Mouse (Mus musculus): ENCODE results near the gene Donson. TPM values are rescaled to one million over a fixed set of nuclear protein-coding genes. Genes with fewer than 3 reads are reported as not detected.
"Not testable (repeated sequence)": the region's sequence is repeated elsewhere in the genome, so short reads cannot be mapped to it uniquely, and the experiment has no call there.

Donson gene
- polyA plus RNA-seq, 1 experiment from 2014 or later, result 19.2 TPM

GRCm38 (mm10) chr16:91649246-91649645, 39.3 kb downstream of the Donson start:
- ATAC-seq, result no peak
- Histone ChIP-seq H3K4me3 (ENCODE audit: low read depth, low read length) (peak overlapping the region; percentile 28), H3K9me3 (replicated peaks; ENCODE audit: control insufficient read depth, low read length, poor library complexity, severe bottlenecking) (no peaks in the 10 kb centered on the region), H3K4me2 (ENCODE audit: low read length) (peak overlapping the region; percentile 61), H3K27me3 (ENCODE audit: control insufficient read depth, insufficient read depth, low read depth, low read length) (no peaks in the 10 kb centered on the region), H3K27ac (ENCODE audit: low read length) (no peak overlapping the region), H3K9ac (ENCODE audit: low read depth, low read length) (peak overlapping the region; percentile 55), H3K4me1 (ENCODE audit: control insufficient read depth, insufficient read depth, low read length) (peaks cover 22% of the 10 kb centered on the region), H3K36me3 (ENCODE audit: control insufficient read depth, insufficient read depth, low read length) (peaks cover 7% of the 10 kb centered on the region)
- 57% methylated on average over 3 of the region's 3 CpGs for WGBS

- no peaks in the 10 kb centered on the region for H3K27me3 ChIP-seq (ENCODE audit: control insufficient read depth, insufficient read depth, low read depth, low read length)
- WGBS, result under 1% methylated on average over 25 of the region's 25 CpGs
- H3K27ac ChIP-seq (ENCODE audit: low read length), result peak overlapping the region; percentile 96
- H3K9ac ChIP-seq (ENCODE audit: low read depth, low read length), result peak overlapping the region; percentile 86
- peaks cover 7% of the 10 kb centered on the region for H3K36me3 ChIP-seq (ENCODE audit: control insufficient read depth, insufficient read depth, low read length)
- peak overlapping the region; percentile 86 for H3K4me3 ChIP-seq (ENCODE audit: low read depth, low read length)
- no peaks in the 10 kb centered on the region for H3K9me3 ChIP-seq (replicated peaks; ENCODE audit: control insufficient read depth, low read length, poor library complexity, severe bottlenecking)
- H3K4me1 ChIP-seq (ENCODE audit: control insufficient read depth, insufficient read depth, low read length), result peaks cover 22% of the 10 kb centered on the region
- peak overlapping the region; percentile 69 for H3K4me2 ChIP-seq (ENCODE audit: low read length)
- ATAC-seq, result peak; percentile 63
These were observed 40.4 kb downstream of the Donson start for GRCm38 (mm10) chr16:91648220-91648550.

DNA sequence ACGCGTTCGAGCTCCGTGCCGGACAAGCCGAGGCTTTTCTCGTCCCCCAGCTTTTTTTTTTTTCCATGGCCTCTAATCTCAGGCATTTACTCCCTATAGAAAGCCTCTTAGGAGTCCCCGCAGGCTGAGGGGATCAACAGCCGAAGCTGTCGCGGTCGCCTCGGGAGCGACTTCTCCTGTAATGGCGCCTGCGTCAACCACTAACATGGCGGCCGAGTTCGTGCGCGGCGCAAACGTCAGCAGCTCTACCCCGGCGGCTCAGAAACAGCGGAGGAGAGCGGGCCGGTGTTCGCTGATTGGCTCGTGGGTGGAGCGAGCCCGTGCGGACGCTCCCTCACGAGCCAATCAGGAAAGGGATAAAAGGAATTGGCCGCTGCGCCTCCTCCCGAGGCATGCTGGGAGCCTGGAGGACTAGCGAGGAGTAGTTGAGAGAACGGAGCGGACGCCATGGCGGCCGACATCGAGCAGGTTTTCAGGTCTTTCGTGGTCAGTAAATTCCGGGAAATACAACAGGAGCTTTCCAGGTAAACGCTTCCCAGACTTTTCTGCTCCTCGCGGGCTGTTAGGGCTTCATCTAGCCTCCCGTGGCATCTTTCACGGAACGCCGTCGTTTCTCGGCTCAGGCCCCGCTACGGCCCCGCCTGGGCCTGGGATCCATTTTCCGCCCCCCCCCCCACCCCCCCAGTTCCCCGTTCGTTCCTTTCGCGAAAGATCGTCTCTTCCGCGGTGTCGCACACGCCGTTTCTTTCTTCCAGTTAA, 40.9 kb downstream of the Donson start, which contains the start of gene Son:
Gene Son (plus strand): TSS at position 46 of the 759 bp plus-strand sequence.
- H3K36me3 ChIP-seq (ENCODE audit: control insufficient read depth, insufficient read depth, low read length), result peaks cover 7% of the 10 kb centered on the region
- peak within 1 kb of the TSS; percentile 69 for H3K4me2 ChIP-seq (ENCODE audit: low read length)
- peaks cover 22% of the 10 kb centered on the region for H3K4me1 ChIP-seq (ENCODE audit: control insufficient read depth, insufficient read depth, low read length)
- WGBS, result under 1% methylated on average over 67 of the region's 70 CpGs
- H3K27me3 ChIP-seq (ENCODE audit: control insufficient read depth, insufficient read depth, low read depth, low read length), result no peaks in the 10 kb centered on the region
- H3K27ac ChIP-seq (ENCODE audit: low read length), result peak within 1 kb of the TSS; percentile 96
- no peaks in the 10 kb centered on the region for H3K9me3 ChIP-seq (replicated peaks; ENCODE audit: control insufficient read depth, low read length, poor library complexity, severe bottlenecking)
- ATAC-seq, result peak; percentile 98
- H3K4me3 ChIP-seq (ENCODE audit: low read depth, low read length), result peak within 1 kb of the TSS; percentile 86
- H3K9ac ChIP-seq (ENCODE audit: low read depth, low read length), result peak within 1 kb of the TSS; percentile 86

GRCm38 (mm10) chr16:91646681-91647419, 41.7 kb downstream of the Donson start, which contains the start of gene Gart:
Gene Gart (minus strand): TSS chr16:91646952.
- Histone ChIP-seq H3K4me3 (ENCODE audit: low read depth, low read length) (peak within 1 kb of the TSS; percentile 86), H3K9ac (ENCODE audit: low read depth, low read length) (peak within 1 kb of the TSS; percentile 86), H3K36me3 (ENCODE audit: control insufficient read depth, insufficient read depth, low read length) (peaks cover under 1% of the 10 kb centered on the region; the same call in 1 of the 2 replicates), H3K9me3 (replicated peaks; ENCODE audit: control insufficient read depth, low read length, poor library complexity, severe bottlenecking) (no peaks in the 10 kb centered on the region), H3K27ac (ENCODE audit: low read length) (peak within 1 kb of the TSS; percentile 96), H3K4me1 (ENCODE audit: control insufficient read depth, insufficient read depth, low read length) (peaks cover 20% of the 10 kb centered on the region), H3K27me3 (ENCODE audit: control insufficient read depth, insufficient read depth, low read depth, low read length) (no peaks in the 10 kb centered on the region), H3K4me2 (ENCODE audit: low read length) (peak within 1 kb of the TSS; percentile 68)
- ATAC-seq, result peak; percentile 92
- under 1% methylated on average over 59 of the region's 59 CpGs for WGBS

DNA sequence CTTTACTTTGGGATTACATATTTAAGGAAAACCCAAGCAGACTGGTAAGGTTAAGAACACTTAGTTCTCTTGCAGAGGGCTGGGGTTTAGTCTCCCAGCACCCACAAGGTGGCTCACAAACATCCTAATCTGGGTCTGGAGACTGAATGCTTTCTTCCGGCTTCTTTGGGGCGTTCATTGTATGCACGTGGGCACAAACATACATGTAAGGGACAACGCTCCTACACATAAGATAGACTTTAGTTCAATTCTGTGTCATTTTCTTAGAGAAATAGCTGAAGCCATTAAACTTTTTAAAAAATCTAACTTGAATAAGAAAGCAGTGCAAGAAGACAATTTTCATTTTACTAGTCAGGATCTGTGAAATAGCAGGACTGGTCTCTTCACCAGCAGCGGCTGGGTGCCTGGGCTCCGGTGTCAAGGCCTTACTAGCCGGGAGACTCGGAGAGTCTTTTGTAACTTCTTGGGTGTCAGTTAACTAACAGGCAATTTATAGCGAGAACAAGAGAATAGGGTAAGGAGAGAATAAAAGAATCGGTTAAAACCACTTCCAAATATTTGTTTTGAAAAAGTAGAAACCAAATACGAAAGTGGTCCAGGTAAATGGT, 42.5 kb downstream of the Donson start:
- WGBS, result 1% methylated on average over 11 of the region's 11 CpGs
- Histone ChIP-seq H3K9ac (ENCODE audit: low read depth, low read length) (peak overlapping the region; percentile 77), H3K27ac (ENCODE audit: low read length) (no peak overlapping the region; the same call in 1 of the 2 replicates), H3K4me1 (ENCODE audit: control insufficient read depth, insufficient read depth, low read length) (peaks cover 20% of the 10 kb centered on the region), H3K36me3 (ENCODE audit: control insufficient read depth, insufficient read depth, low read length) (peaks cover 7% of the 10 kb centered on the region), H3K27me3 (ENCODE audit: control insufficient read depth, insufficient read depth, low read depth, low read length) (no peaks in the 10 kb centered on the region), H3K9me3 (replicated peaks; ENCODE audit: control insufficient read depth, low read length, poor library complexity, severe bottlenecking) (no peaks in the 10 kb centered on the region), H3K4me2 (ENCODE audit: low read length) (peak overlapping the region; percentile 68), H3K4me3 (ENCODE audit: low read depth, low read length) (peak overlapping the region; percentile 86)
- ATAC-seq, result no peak

DNA sequence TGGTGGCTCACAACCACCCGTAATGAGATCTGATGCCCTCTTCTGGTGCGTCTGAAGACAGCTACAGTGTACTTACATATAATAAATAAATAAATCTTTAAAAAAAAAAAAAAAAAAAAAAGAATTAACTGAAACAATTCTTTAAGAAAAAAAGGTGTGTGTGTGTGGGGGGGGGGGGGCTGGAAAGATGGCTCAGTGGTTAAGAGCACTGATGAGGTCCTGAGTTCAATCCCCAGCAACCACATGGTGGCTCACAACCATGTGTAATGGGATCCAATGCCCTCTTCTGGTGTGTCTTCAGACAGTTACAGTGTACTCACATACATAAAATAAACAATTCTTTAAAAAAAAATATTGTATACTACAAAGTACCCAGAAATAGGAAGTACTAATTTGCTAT, 43.1 kb downstream of the Donson start:
- not testable (repeated sequence) for H3K27me3 ChIP-seq (ENCODE audit: control insufficient read depth, insufficient read depth, low read depth, low read length); H3K36me3 ChIP-seq (ENCODE audit: control insufficient read depth, insufficient read depth, low read length); H3K9ac ChIP-seq (ENCODE audit: low read depth, low read length); H3K9me3 ChIP-seq (replicated peaks; ENCODE audit: control insufficient read depth, low read length, poor library complexity, severe bottlenecking); H3K4me2 ChIP-seq (ENCODE audit: low read length); ATAC-seq; H3K27ac ChIP-seq (ENCODE audit: low read length); H3K4me3 ChIP-seq (ENCODE audit: low read depth, low read length)
- peaks cover 17% of the 10 kb centered on the region for H3K4me1 ChIP-seq (ENCODE audit: control insufficient read depth, insufficient read depth, low read length)
- WGBS, result no CpG with 5 or more reads among the region's 2 CpGs

- H3K4me1 ChIP-seq (ENCODE audit: control insufficient read depth, insufficient read depth, low read length), result peaks cover 14% of the 10 kb centered on the region
- H3K4me3 ChIP-seq (ENCODE audit: low read depth, low read length), result no peak overlapping the region
- no peaks in the 10 kb centered on the region for H3K9me3 ChIP-seq (replicated peaks; ENCODE audit: control insufficient read depth, low read length, poor library complexity, severe bottlenecking)
- 87% methylated on average over 2 of the region's 2 CpGs for WGBS
- H3K9ac ChIP-seq (ENCODE audit: low read depth, low read length), result no peak overlapping the region
- peaks cover 14% of the 10 kb centered on the region for H3K36me3 ChIP-seq (ENCODE audit: control insufficient read depth, insufficient read depth, low read length)
- H3K4me2 ChIP-seq (ENCODE audit: low read length), result no peak overlapping the region
- no peaks in the 10 kb centered on the region for H3K27me3 ChIP-seq (ENCODE audit: control insufficient read depth, insufficient read depth, low read depth, low read length)
- H3K27ac ChIP-seq (ENCODE audit: low read length), result no peak overlapping the region
- ATAC-seq, result no peak
These were observed 43.7 kb downstream of the Donson start for GRCm38 (mm10) chr16:91644901-91645300.

- Histone ChIP-seq H3K27ac (ENCODE audit: low read length) (no peak overlapping the region), H3K36me3 (ENCODE audit: control insufficient read depth, insufficient read depth, low read length) (peaks cover 38% of the 10 kb centered on the region), H3K27me3 (ENCODE audit: control insufficient read depth, insufficient read depth, low read depth, low read length) (no peaks in the 10 kb centered on the region), H3K4me3 (ENCODE audit: low read depth, low read length) (no peak overlapping the region), H3K4me1 (ENCODE audit: control insufficient read depth, insufficient read depth, low read length) (no peaks in the 10 kb centered on the region; the same call in 1 of the 2 replicates), H3K9me3 (replicated peaks; ENCODE audit: control insufficient read depth, low read length, poor library complexity, severe bottlenecking) (no peaks in the 10 kb centered on the region), H3K9ac (ENCODE audit: low read depth, low read length) (no peak overlapping the region), H3K4me2 (ENCODE audit: low read length) (no peak overlapping the region)
- WGBS, result 96% methylated on average over 8 of the region's 8 CpGs
- ATAC-seq, result no peak
These were observed 48.4 kb downstream of the Donson start for GRCm38 (mm10) chr16:91640171-91640570.
